Mouse (Mus musculus) spleen, postnatal 0 days (tissue): ENCODE results near the gene Igfl3. TPM values are rescaled to one million over a fixed set of nuclear protein-coding genes. Genes with fewer than 3 reads are reported as not detected.

Experiments
- polyA plus RNA-seq: library from polyadenylated mRNA; unstranded; fragments of >200 nt; fragmentation: Nextera tagmentation; extraction: Ambion mirVana; gene quantifications from 2 replicates; pipeline ENCODE4 v1.2.1, GENCODE M21; 2015

Gene Igfl3
- polyA plus RNA-seq = not detected in 2 replicates

DNA sequence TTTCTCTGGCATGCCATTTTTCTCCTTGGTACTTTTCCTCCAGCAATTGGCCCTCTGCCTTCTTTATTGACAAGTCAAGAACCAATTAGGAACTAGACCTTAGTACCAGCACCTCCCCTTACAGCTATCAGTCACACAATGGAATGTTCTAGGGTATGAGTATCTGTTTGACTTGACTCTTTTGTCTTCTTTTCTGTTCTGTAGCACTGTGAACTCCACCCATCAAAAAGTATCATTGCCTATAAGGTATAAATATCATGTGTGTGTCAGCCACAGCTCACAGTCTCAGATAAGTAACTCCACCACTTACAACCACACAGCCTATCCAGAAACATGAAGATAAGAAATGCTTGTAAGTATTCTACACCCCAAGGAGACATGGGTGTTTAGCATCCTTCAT, at the start of gene Igfl3:
Gene Igfl3 (plus strand): TSS at position 301 of the 400 bp plus-strand sequence.

Other genes with a start within 250 kb of the Igfl3 start
- not detected in 2 replicates for gene Ceacam11, start 204.4 kb upstream of the Igfl3 start, polyA plus RNA-seq
- not detected in 2 replicates for gene Ceacam13, start 166.6 kb upstream of the Igfl3 start, polyA plus RNA-seq
- gene Ceacam12, start 110.6 kb upstream of the Igfl3 start, polyA plus RNA-seq = not detected in 2 replicates
- not detected in 2 replicates for gene Mill1, start 68.9 kb downstream of the Igfl3 start, polyA plus RNA-seq
- gene Psg18, start 178.5 kb downstream of the Igfl3 start, polyA plus RNA-seq = not detected in 2 replicates